Mouse (Mus musculus): ENCODE measurements around the gene Ino80d. TPM values are rescaled to one million over a fixed set of nuclear protein-coding genes. Genes with fewer than 3 reads are reported as not detected.

Ino80d gene
- 16.4 and 18.1 TPM in 2 replicates for polyA plus RNA-seq (2012; rRNA removed; ENCODE audit: low replicate concordance)

GRCm38 (mm10) chr1:63114136-63114781 is at the start of gene Ino80d:
Ino80d (minus strand) TSS chr1:63114667.

Other genes starting within 250 kb of the Ino80d start
- gene Eef1b2, start 62.2 kb upstream of the Ino80d start, polyA plus RNA-seq (2012; rRNA removed; ENCODE audit: low replicate concordance): 400 and 465 TPM in 2 replicates
- gene Ndufs1, start 62.2 kb upstream of the Ino80d start, polyA plus RNA-seq (2012; rRNA removed; ENCODE audit: low replicate concordance): 29.7 and 102 TPM in 2 replicates
- gene Gpr1, start 99.9 kb upstream of the Ino80d start, polyA plus RNA-seq (2012; rRNA removed; ENCODE audit: low replicate concordance): 2.1 and 6.5 TPM in 2 replicates
- gene Zdbf2, start 158.6 kb upstream of the Ino80d start, polyA plus RNA-seq (2012; rRNA removed; ENCODE audit: low replicate concordance): 0.14 TPM in 1 of 2 replicates, not detected in the other